Mouse (Mus musculus): ENCODE results near the gene Zfr2.

Gene Zfr2

GRCm38 (mm10) chr10:81232580-81233225, at the start of gene Zfr2:
Gene Zfr2 (plus strand): TSS chr10:81233155.
- DNase-seq (ENCODE audit: low spot score), result peak; percentile 96

- DNase-seq (ENCODE audit: low spot score), result no peak
These were observed 49.1 kb upstream of the Zfr2 start, which contains the start of gene 4930442H23Rik for GRCm38 (mm10) chr10:81183805-81184204. Gene 4930442H23Rik (minus strand): TSS chr10:81183849.

GRCm38 (mm10) chr10:81184765-81185164, 48.2 kb upstream of the Zfr2 start:
- no peak for DNase-seq (ENCODE audit: low spot score)

- no peak for DNase-seq (ENCODE audit: low spot score)
These were observed 45.8 kb upstream of the Zfr2 start for GRCm38 (mm10) chr10:81187161-81187560.

- DNase-seq (ENCODE audit: low spot score), result no peak
These were observed 43.1 kb upstream of the Zfr2 start for GRCm38 (mm10) chr10:81189821-81190220.

GRCm38 (mm10) chr10:81190236-81190911, 42.6 kb upstream of the Zfr2 start:
- no peak for DNase-seq (ENCODE audit: low spot score)

GRCm38 (mm10) chr10:81190912-81191321, 42.0 kb upstream of the Zfr2 start:
- no peak for DNase-seq (ENCODE audit: low spot score)

- no peak for DNase-seq (ENCODE audit: low spot score)
These were observed 41.5 kb upstream of the Zfr2 start for GRCm38 (mm10) chr10:81191342-81191982.

GRCm38 (mm10) chr10:81192270-81192967, 40.5 kb upstream of the Zfr2 start:
- DNase-seq (ENCODE audit: low spot score), result no peak

GRCm38 (mm10) chr10:81192968-81193501, 39.9 kb upstream of the Zfr2 start:
- no peak for DNase-seq (ENCODE audit: low spot score)

GRCm38 (mm10) chr10:81193991-81194774, 38.8 kb upstream of the Zfr2 start:
- DNase-seq (ENCODE audit: low spot score), result no peak

- DNase-seq (ENCODE audit: low spot score), result no peak
These were observed 37.7 kb upstream of the Zfr2 start for GRCm38 (mm10) chr10:81195300-81195699.

- DNase-seq (ENCODE audit: low spot score), result no peak
These were observed 36.4 kb upstream of the Zfr2 start for GRCm38 (mm10) chr10:81196470-81197065.

- no peak for DNase-seq (ENCODE audit: low spot score)
These were observed 35.6 kb upstream of the Zfr2 start for GRCm38 (mm10) chr10:81197305-81197704.

GRCm38 (mm10) chr10:81198230-81198629, 34.7 kb upstream of the Zfr2 start:
- DNase-seq (ENCODE audit: low spot score), result peak; percentile 79

GRCm38 (mm10) chr10:81198990-81199389, 34.0 kb upstream of the Zfr2 start:
- DNase-seq (ENCODE audit: low spot score), result no peak

GRCm38 (mm10) chr10:81200141-81200540, 32.8 kb upstream of the Zfr2 start:
- DNase-seq (ENCODE audit: low spot score), result no peak

GRCm38 (mm10) chr10:81200605-81201287, 32.2 kb upstream of the Zfr2 start:
- DNase-seq (ENCODE audit: low spot score), result no peak

- DNase-seq (ENCODE audit: low spot score), result peak; percentile 31
These were observed 30.9 kb upstream of the Zfr2 start, which contains the start of gene Nmrk2 for GRCm38 (mm10) chr10:81201807-81202758. Gene Nmrk2 (minus strand): TSS chr10:81202051.
